16 mouse cellular contexts compared by ENCODE assay signal in the genomic region with DNA sequence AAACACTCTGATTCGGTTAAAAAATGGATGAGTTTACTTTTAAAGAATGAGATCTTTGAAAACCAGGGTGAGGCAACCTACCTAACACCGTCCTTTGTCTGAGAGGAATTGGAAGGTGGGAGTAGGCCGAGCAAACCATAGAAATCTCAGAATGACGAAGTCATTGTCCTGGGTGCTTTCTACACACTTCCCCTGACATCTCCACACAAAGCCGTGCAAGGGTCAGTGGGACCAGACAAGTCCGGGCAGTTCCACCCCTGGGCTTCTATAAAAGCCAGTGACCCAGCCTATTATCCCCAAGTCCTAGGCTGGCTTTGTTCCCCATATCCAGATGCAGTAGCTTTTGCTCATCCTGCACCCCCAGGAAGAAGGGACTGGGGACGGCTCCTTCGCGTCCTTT.
"Had no signal": no experiment of that assay in that cellular context is flagged by ENCODE, and none has a peak within 500 bp of the region (broad histone marks: within the 10 kb centered on the region; RNA-seq: fewer than 3 reads in every experiment).

No protein-coding gene starts in this region.

- ATAC-seq: liver, embryonic 12.5 days had no signal

- H3K9me3 ChIP-seq: kidney, embryonic 15.5 days; limb, embryonic 10.5 days; liver, embryonic 12.5 days; liver, embryonic 15.5 days; lung, embryonic 15.5 days; midbrain, embryonic 12.5 days had no signal

- H3K4me2 ChIP-seq: kidney, embryonic 15.5 days; limb, embryonic 13.5 days; liver, embryonic 12.5 days; liver, embryonic 15.5 days; lung, embryonic 15.5 days; midbrain, embryonic 12.5 days had no signal

- H3K4me1 ChIP-seq: kidney, embryonic 15.5 days; liver, embryonic 12.5 days; liver, embryonic 15.5 days; lung, embryonic 15.5 days had no signal

- H3K36me3 ChIP-seq: kidney, embryonic 15.5 days; limb, embryonic 10.5 days; limb, embryonic 13.5 days; liver, embryonic 12.5 days; liver, embryonic 15.5 days; lung, embryonic 15.5 days; midbrain, embryonic 12.5 days had no signal

- DNase-seq: kidney, postnatal 10 days; kidney, postnatal 4 days; liver; lung, adult 18-20 months; lung, postnatal 10 days; lung, postnatal 36 days; thymus, adult 18-20 months; thymus, postnatal 36 days had no signal

- H3K4me3 ChIP-seq: kidney, embryonic 15.5 days; limb, embryonic 10.5 days; limb, embryonic 13.5 days; liver, embryonic 12.5 days; liver, embryonic 15.5 days; lung, embryonic 15.5 days; megakaryocyte, embryonic 14.5 days; midbrain, embryonic 12.5 days had no signal

- H3K9ac ChIP-seq: kidney, embryonic 15.5 days; limb, embryonic 13.5 days; liver, embryonic 12.5 days; liver, embryonic 15.5 days; lung, embryonic 15.5 days; midbrain, embryonic 12.5 days had no signal

- H3K27ac ChIP-seq: kidney, embryonic 15.5 days; limb, embryonic 10.5 days; limb, embryonic 13.5 days; liver, embryonic 12.5 days; liver, embryonic 15.5 days; lung, embryonic 15.5 days; midbrain, embryonic 12.5 days had no signal

- H3K27me3 ChIP-seq: kidney, embryonic 15.5 days; liver, embryonic 12.5 days; liver, embryonic 15.5 days; lung, embryonic 15.5 days; megakaryocyte, embryonic 14.5 days had no signal
